Mouse (Mus musculus) kidney, postnatal 14 days (tissue): ENCODE data around the gene Cdc20b.
"Not testable (repeated sequence)": the region's sequence is repeated elsewhere in the genome, so short reads cannot be mapped to it uniquely, and the experiment has no call there.

Experiments used
- DNase-seq: peaks from one replicate; pipeline ENCODE4 v3.0.0; 2022; ENCODE audit warnings: mixed read lengths

Gene Cdc20b

DNA sequence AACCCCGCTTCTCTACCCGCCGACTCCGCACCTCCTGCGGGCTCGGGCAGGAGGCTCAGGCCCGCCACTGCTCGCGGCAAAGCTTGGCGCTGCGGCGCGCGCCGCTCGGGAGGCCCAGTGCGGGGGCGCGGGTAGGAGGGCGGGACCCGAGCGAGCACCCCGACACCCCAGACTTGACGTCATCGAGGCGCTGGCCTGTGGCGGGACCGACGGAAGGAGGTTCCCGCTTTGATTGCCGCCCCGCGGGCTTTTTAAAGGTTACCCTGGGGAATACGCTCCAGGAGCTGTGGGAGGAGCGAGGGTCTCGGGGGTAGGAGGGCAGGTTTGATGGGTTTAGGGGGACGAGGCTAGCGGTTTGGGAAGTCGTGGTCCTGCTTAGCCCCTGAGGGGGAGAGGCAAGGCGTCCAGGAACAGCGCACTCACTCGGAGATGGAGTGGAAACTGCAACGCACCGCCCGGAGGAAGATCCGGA, at the start of gene Cdc20b:
Gene Cdc20b (plus strand): TSS at position 162 of the 472 bp plus-strand sequence.
- DNase-seq, result peak; percentile 53

DNA sequence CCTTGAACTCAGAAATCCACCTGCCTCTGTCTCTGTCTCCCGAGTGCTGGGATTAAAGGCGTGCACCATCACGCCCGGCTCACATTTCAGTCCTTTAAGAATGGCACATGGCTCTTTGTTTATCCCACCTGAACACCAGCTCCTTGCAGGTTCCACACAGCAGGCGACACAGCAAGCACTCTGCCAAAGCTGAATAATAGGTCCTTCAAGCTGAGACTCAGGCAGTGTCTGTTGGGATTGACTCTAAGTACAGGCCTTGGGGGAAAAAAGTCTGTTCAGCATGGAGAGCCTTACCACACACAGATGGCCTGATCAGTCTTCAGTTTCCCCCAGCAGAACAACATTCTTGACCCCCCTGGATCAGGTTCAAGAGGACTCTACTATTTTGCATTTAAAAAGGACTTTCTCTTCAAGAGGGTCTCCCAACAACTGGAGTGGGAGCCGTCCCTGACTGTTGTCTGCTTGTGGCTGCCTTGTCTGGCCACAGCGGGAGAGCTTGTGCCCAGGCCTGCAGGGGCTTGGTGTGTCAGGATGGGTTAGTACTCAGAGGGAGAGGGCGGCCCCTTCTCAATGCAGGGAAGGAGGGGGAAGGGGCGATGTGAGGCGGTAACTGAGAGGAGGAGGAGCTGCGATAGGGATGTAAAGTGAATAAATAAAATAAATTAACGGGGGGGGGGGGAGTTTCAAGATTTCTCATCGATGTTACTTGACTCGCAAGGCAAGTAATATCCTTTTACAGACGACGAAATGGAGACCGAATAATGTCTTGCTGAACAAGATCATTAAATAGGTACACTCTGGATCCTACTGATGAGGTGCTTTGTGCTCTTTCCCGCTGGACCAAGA, 49.1 kb upstream of the Cdc20b start:
- DNase-seq, result no peak

GRCm38 (mm10) chr13:112986451-112986950, 48.4 kb upstream of the Cdc20b start:
- DNase-seq, result no peak

DNA sequence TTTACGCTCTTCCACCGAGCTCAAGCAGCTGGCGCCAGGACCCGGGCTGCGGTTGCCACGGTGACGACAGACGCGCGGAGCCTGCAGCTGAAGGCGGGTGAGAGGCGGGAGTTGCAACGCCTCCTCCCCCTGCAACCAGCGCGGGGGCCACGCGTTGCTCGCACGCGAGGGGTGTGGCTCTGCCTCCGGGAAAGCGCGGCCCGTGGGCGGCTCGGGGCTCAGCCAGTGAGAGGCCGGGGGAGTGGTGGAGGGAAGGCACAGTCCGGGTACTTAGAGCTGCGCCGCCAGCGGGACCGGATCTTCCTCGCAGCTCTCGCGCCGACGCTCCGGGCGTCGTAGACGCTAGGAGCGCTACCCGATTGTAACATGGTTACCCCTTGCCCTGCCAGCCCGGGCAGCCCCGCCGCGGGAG, 47.4 kb upstream of the Cdc20b start, which contains the start of gene Ccno:
Gene Ccno (plus strand): TSS at position 271 of the 412 bp plus-strand sequence.
- peak; percentile 97 for DNase-seq

DNA sequence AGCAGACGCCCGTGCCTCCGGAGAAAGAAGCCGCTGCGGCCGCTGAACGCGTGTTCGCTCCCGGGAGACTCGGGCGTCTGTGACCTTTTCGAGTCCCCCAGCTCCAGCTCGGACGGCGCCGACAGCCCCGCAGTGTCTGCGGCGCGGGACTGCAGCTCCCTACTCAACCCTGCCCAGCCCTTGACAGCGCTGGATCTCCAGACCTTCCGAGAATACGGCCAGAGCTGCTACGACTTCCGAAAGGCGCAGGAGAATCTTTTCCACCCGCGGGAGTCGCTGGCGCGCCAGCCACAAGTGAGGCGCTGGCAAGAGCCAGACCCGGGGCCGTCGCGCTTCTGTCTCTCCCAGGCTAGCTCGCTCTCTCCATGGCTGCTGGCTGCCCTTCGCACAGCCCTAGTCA, 46.9 kb upstream of the Cdc20b start:
- DNase-seq, result no peak

GRCm38 (mm10) chr13:112988866-112989265, 46.0 kb upstream of the Cdc20b start:
- no peak for DNase-seq

DNA sequence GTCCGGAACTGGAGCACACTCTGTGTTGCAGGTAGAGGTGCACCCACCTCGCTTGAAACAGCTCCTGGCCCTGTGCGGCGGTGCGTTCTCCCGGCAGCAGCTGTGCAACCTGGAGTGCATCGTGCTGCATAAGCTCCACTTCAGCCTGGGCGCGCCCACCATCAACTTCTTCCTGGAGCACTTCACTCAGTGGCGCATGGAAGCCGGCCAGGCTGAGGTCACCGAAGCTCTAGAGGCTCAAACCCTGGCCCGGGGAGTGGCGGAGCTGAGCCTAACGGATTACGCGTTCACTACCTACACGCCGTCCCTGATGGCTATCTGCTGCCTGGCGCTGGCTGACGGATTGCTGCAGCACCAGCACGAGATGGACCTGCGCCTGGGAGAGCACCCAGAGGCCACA, 45.4 kb upstream of the Cdc20b start:
- no peak for DNase-seq

- no peak for DNase-seq
Observed at GRCm38 (mm10) chr13:112990346-112990745, 44.6 kb upstream of the Cdc20b start.

DNA sequence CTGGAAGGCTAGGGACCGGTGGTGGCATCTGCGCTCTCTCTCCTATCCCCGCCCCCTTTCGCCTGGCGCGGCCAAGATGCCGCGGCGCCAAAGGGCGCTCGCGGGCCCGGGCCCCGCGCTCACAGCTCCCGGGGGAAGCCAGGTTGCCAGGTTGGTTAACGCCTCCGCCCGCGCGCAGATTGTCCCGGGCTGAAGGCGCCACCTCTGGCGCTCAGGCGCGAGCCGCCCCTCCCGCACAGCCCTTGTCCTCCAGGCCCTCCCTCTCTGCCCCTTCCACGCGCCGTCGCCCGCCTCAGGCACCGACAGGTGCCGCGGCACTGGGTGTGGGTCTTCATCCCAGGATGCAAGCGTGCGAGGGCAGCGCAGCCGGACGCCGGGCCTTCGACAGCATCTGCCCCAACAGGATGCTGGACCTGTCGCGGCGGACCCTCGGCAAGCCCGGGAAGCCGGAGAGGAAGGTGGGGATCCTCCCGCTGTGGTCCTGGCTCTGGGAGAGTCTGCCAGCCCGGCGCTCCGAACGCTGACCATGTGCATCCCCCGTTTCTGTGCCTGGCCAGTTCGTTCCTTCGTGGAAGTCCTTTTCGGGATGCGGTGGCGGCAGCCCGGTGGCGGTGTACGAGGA, 41.3 kb upstream of the Cdc20b start, which contains the start of gene Mcidas:
Gene Mcidas (plus strand): TSS at position 315 of the 622 bp plus-strand sequence.
- peak; percentile 21 for DNase-seq

DNA sequence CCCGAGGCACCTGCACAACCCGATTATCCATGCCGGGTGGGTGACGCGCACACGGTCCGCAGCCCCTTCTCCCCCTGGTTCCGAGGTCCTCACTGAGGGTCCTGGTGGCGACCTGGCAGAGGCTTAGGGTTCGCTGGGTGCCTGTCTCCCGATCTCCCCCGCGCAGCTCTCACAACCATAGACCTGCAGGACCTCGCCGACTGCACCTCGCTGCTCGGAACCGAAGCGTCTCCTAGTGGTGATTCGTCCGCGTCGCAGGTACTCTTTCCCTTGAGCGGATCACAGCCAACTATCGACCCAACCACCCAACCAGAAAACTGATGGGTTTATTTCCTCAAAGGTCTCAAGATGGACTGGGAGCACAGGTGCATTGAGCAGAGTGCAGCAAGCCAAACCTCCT, 40.7 kb upstream of the Cdc20b start:
- DNase-seq, result peak; percentile 67

DNA sequence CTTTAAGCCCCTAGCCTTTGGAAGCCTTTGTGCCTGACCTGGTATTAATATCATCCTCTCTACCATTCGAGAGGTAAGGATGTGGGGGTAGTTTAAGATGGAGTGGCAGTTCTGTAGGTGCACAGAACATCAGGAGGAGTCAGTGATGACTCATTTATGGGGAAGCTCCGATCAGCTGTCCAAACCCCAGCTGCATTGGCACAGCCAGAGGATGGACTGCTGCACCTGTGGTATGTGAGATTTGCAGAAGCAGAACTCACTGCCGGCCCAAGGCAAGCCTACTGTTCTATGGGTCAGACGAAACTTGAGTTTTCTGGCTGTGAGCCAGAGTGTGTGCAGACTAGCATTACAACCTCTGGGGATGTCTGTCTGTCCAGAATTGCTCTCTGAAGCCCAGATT, 38.5 kb upstream of the Cdc20b start:
- DNase-seq, result no peak

DNA sequence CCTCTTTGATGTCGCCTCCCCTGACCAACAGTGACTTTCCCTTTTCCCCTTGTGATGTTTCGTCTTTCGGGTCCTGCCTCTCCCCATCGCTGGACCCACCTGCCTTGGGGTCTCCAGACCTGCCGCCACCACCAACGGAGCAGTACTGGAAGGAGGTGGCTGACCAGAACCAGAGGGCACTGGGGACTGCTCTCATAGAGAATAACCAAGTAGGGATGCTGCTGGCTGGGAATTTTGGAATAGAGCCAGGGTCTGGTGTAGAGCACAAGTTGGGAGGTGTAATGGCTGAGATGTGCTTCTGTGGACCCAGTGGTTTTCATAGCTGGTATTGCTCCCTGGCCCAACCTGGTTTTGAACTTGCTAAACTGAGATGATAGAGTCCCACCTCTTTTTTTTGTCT, 37.5 kb upstream of the Cdc20b start:
- DNase-seq, result no peak

GRCm38 (mm10) chr13:112998427-112999201, 36.3 kb upstream of the Cdc20b start:
- DNase-seq, result peak; percentile 19

GRCm38 (mm10) chr13:113000090-113000489, 34.8 kb upstream of the Cdc20b start:
- no peak for DNase-seq

- no peak for DNase-seq
Observed at GRCm38 (mm10) chr13:113000576-113001318, 34.2 kb upstream of the Cdc20b start.

- DNase-seq, result no peak
Observed at GRCm38 (mm10) chr13:113012683-113013082, 22.2 kb upstream of the Cdc20b start.

DNA sequence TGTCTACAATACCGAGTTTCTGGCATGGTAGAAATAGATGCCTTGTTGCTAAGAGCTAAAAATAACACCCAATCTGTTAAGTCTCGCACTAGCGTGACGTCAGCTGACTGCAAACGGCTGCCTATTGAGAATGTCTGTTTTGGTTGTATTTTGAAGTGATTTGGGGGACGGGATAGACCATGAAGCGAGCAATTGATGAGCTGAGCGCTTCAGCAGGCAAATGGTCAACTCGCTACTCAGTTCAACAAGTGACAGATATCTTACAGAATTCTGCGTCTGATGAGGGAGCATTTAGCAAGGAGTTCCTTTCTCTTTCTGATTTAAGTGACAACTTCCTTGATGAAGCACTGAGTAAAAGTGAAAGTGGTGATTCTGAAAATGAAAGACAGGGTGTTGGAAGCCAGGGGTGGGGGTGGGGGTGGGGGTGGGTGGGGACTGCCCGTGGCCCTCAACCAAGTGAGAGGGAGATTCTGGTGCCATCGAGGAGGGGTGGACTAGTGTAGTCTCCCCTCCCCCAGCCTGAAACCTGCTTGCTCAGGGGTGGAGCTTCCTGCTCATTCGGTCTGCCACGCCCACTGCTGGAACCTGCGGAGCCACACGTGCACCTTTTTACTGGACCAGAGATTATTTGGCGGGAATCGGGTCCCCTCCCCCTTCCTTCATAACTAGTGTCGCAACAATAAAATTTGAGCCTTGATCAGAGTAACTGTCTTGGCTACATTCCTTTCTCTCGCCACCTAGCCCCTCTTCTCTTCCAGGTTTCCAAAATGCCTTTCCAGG, 21.5 kb upstream of the Cdc20b start:
- DNase-seq, result not testable (repeated sequence)

DNA sequence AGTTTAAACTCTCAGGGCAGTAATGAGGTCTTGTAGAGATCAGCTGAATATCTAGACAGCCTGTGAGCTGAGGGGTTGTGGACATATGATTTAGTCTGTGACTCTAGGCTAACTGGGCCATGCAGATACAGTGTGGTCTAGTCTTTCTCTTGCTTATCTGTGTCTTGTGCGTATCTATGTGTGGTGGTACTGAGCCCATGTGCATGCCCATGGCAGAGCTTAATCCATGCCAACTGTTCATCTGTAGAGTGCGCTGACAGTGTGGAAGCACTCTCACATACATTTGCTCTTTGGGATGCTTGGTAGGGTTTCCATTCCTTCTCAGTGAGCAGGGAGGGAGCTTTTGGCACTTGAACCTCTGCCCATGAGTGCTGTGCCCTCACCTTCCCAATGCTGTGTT, 13.4 kb upstream of the Cdc20b start:
- DNase-seq, result no peak

GRCm38 (mm10) chr13:113022467-113022866, 12.4 kb upstream of the Cdc20b start:
- DNase-seq, result no peak

GRCm38 (mm10) chr13:113023274-113024143, 11.4 kb upstream of the Cdc20b start:
- DNase-seq, result no peak
